Mouse (Mus musculus): ENCODE results near the gene Shld2.

GRCm38 (mm10) chr14:34330657-34331158 is 20.4 kb upstream of the Shld2 start:
- no peak for TF ChIP-seq POLR2A (IDR thresholded peaks at IDR 0.05; ENCODE audit: insufficient read length, low read depth)
- TF ChIP-seq E2F4 (IDR thresholded peaks at IDR 0.05; ENCODE audit: insufficient read depth) = no peak
- TF ChIP-seq MYOG (IDR thresholded peaks at IDR 0.05; ENCODE audit: control insufficient read depth in 1 of 3, insufficient read depth in 1 of 3, insufficient read length in 2 of 3, low read depth in 2 of 3) = no peak
- no peak for TF ChIP-seq TCF12 (IDR thresholded peaks at IDR 0.05; ENCODE audit: insufficient read depth, poor library complexity, severe bottlenecking)
